Mouse (Mus musculus) testis, postnatal 14 days (tissue): ENCODE measurements around the gene Dnase1.
"Not testable (repeated sequence)": the region's sequence is repeated elsewhere in the genome, so short reads cannot be mapped to it uniquely, and the experiment has no call there.

Experiments used
- DNase-seq: peaks from one replicate; pipeline ENCODE4 v3.0.0; 2021; ENCODE audit warnings: low spot score

The Dnase1 gene

GRCm38 (mm10) chr16:4036807-4037206, at the start of gene Dnase1:
Gene Dnase1, plus strand, starts transcription at chr16:4036942.
- no peak for DNase-seq

GRCm38 (mm10) chr16:3988410-3988809, 48.3 kb upstream of the Dnase1 start:
- no peak for DNase-seq

GRCm38 (mm10) chr16:4003489-4004398, 33.0 kb upstream of the Dnase1 start, which contains the start of gene Slx4:
Gene Slx4, minus strand, starts transcription at chr16:4003770.
- DNase-seq: peak; percentile 95

DNA sequence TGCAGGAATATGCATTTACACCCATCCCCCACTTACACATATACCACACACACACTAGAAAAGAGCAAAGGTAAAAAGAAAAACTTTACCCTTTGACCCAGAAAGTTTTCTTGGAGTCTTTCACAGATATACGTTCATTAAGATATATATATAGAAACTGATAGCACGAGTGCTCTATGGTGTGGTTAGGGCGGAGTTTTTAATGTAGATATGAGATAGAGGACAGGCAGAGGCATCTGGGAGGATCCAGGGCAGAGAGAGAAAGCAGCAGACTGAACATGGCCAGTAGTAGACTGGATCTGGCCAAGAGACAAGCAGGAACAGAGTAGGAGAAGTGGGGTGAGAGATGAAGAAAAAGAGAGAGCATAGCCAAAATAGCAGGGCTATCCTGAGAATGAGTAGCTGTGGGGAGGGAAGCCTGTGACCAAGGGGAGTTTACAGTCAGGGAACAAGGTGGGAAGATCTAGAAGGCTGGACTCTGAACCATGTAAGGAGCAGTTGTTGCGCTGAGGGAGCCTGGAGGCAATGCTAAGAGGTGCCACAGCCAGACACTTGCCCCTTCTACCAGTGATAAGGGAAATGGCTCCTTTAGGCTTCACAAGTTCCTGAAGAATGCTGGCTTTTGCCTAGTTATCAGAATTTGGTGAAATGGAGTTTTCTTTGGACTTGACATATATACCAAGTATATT, 23.7 kb upstream of the Dnase1 start:
- no peak for DNase-seq

GRCm38 (mm10) chr16:4014040-4014668, 22.6 kb upstream of the Dnase1 start:
- DNase-seq: no peak

GRCm38 (mm10) chr16:4016786-4017185, 20.0 kb upstream of the Dnase1 start:
- not testable (repeated sequence) for DNase-seq

DNA sequence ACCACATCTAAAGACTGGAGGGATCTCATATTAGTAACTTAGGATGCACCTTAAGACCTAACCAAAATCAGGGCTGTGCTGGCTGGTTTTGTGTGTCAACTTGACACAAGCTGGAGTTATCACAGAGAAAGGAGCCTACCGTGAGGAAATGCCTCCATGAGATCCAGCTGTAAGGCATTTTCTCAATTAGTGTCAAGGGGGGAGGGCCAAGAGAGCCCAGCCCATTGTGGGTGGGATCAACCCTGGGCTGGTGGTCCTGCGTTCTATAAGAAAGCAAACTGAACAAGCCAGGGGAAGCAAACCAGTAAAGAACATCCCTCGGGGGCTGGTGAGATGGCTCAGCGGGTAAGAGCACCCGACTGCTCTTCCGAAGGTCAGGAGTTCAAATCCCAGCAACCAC, 19.3 kb upstream of the Dnase1 start:
- DNase-seq: not testable (repeated sequence)

GRCm38 (mm10) chr16:4021241-4021640, 15.5 kb upstream of the Dnase1 start:
- DNase-seq: no peak

- DNase-seq: no peak
Measured at GRCm38 (mm10) chr16:4022719-4023118, 14.0 kb upstream of the Dnase1 start.

GRCm38 (mm10) chr16:4026672-4027071, 10.1 kb upstream of the Dnase1 start:
- no peak for DNase-seq

GRCm38 (mm10) chr16:4027211-4027610, 9.5 kb upstream of the Dnase1 start:
- DNase-seq: no peak

- no peak for DNase-seq
Measured at GRCm38 (mm10) chr16:4029371-4029841, 7.3 kb upstream of the Dnase1 start.

GRCm38 (mm10) chr16:4030501-4030900, 6.2 kb upstream of the Dnase1 start:
- DNase-seq: no peak

DNA sequence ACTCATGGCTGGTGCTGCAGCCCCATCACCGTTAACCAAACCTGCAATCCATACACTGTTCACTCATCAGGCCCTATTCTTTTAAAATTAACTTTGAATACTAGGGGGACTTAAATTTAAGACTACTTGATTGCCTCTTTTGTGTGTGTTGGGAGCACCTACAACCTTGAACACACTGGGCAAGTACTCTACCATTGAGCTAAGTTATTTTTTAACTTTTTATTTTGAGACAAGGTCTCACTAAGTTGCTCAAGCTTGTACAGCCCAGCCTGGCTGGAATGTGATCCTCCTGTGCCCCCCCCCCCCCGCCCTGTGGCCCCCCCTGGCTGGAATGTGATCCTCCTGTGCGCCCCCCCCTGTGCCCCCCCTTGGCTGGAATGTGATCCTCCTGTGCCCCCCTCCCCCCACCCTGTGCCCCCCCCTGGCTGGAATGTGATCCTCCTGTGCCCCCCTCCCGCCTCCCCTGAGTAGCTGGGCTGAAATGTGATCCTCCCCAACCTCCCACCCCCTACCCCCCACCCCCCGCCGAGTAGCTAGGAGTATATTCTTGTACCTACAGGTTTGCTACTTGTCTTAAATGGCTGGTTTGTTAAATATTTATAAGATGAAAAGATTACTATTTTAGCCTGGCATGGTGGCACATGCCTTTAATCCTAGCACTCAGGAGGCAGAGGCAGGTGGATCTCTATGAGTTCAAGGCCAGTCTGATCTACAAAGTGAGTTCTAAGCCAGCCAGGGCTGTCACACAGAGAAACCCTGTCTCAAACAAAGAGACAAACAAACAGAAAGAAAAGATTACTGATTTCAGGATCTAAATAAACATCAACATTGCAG, 5.1 kb upstream of the Dnase1 start:
- no peak for DNase-seq

GRCm38 (mm10) chr16:4032341-4032748, 4.4 kb upstream of the Dnase1 start:
- DNase-seq: no peak

DNA sequence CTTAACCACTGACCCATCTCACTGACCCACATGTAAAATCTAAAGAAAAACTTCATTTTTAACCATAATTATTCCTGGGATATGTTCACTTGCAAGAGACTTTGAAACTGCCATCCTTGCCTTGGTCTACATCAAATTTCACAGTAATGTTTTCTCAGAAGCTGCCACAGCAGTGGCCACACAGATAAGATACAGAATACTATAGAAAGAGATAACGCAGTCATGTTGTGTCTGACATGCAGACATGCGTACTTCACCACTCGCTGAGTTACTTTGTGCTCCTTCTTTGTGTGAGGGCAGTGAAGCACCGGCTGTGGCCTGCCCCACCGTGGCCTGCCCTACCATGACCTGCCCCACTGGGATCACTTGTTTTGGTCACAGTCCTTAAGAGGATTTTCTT, 2.8 kb upstream of the Dnase1 start:
- DNase-seq: no peak

- DNase-seq: no peak
Measured at GRCm38 (mm10) chr16:4034476-4034875, 2.3 kb upstream of the Dnase1 start.

DNA sequence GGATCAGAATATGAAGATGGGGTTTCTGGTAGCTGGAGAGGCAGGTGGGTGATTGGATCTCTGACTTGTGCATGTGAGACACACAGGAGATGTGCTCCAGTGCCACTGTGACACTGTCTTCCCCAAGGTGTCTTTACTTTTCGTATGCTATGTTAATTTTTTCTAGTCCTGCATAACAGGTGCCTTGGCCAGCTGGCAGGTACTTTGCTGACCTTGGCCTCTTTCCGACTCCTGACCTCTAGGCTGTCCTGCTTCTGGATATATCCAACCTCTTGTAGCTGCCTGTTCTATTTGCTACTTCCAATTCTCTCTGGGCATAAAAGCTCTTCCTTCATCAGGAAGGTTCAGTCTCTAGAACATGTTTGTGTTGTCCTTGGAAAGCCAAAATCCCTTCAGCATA, 1.2 kb upstream of the Dnase1 start:
- no peak for DNase-seq

DNA sequence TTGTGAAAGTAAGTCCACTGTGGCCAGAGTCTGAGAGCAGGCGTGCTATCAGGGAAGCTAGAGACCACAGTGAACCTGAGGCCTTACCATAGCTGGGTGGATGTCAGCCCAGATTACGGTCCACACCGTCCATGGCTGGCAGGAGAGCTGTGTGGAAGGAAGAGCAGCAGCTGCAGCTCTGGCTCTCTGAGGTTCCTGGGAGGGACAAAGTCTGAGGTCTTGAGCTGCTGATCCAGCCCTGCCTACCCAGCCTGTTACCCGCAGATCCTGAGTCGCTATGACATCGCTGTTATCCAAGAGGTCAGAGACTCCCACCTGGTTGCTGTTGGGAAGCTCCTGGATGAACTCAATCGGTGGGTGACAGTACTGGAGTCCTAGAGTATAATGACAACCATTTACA, 948 bp downstream of the Dnase1 start:
- no peak for DNase-seq

GRCm38 (mm10) chr16:4040206-4040605, 3.5 kb downstream of the Dnase1 start:
- no peak for DNase-seq

GRCm38 (mm10) chr16:4041646-4042045, 4.9 kb downstream of the Dnase1 start:
- DNase-seq: no peak

DNA sequence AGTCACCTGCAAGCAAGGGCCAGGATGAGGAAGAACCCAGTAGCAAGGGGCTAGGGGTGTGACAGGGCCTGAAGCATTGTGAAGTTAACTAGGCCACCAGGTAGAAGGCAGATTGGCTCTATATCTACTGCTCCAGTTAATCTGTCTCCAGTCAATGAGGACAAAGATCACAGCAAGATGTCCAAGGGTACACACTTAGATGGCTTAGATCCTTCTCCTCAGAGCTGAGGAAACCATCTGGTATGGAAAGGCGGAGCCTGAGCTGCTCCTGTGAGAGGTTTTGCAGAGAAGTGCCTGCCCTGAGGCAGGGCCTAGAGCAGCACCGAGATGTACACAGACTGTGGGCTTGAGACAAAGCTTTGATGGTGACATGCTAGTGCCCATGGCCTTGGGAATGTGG, 7.4 kb downstream of the Dnase1 start:
- no peak for DNase-seq
